8 mouse cellular contexts compared by ENCODE assay signal in the genomic region with DNA sequence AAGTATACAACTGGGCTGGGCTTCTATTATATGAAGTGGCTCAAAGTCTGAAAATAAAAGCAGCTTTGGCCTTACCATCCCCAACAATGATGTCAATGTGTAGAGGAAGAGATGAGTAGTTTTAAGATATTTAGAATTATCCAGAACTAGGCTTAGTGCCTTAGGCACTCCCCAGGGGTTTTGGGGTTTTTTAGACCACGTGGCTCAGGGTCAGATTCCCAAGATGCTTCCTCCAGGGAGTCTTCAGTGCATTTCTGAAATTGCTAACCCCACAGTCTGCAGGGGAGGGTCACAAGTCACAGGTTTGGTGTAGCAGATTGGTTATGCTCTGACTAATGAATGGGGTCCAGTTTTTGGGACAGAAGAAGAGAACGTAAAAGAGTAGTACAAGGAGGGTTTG.
"Had no signal": no experiment of that assay in that cellular context is flagged by ENCODE, and none has a peak within 500 bp of the region (broad histone marks: within the 10 kb centered on the region; RNA-seq: fewer than 3 reads in every experiment).

No protein-coding gene starts in this region.

- H3K9ac ChIP-seq: limb, embryonic 13.5 days; liver, embryonic 12.5 days; liver, embryonic 15.5 days; midbrain, embryonic 13.5 days had no signal

- H3K4me2 ChIP-seq: limb, embryonic 13.5 days; liver, embryonic 12.5 days; liver, embryonic 15.5 days; midbrain, embryonic 13.5 days had no signal

- H3K27me3 ChIP-seq: limb, embryonic 13.5 days; liver, embryonic 12.5 days; liver, embryonic 15.5 days; midbrain, embryonic 13.5 days had no signal

- H3K4me3 ChIP-seq: layer of hippocampus, adult 2 months; limb, embryonic 10.5 days; limb, embryonic 13.5 days; liver, embryonic 12.5 days; liver, embryonic 15.5 days; midbrain, embryonic 13.5 days had no signal

- H3K36me3 ChIP-seq: limb, embryonic 10.5 days; liver, embryonic 12.5 days; liver, embryonic 15.5 days had no signal

- H3K27ac ChIP-seq: kidney, postnatal 0 days; layer of hippocampus, adult 2 months; limb, embryonic 10.5 days; limb, embryonic 13.5 days; liver, embryonic 12.5 days; liver, embryonic 15.5 days; macrophage; midbrain, embryonic 13.5 days had no signal

- H3K9me3 ChIP-seq: limb, embryonic 10.5 days; limb, embryonic 13.5 days; liver, embryonic 12.5 days; liver, embryonic 15.5 days; midbrain, embryonic 13.5 days had no signal
